Mouse (Mus musculus) cerebellum, adult 9-11 months (tissue): ENCODE measurements around the gene Pip5kl1.

Experiments used
- DNase-seq: peaks from one replicate; pipeline ENCODE4 v3.0.0; 2022

The Pip5kl1 gene

DNA sequence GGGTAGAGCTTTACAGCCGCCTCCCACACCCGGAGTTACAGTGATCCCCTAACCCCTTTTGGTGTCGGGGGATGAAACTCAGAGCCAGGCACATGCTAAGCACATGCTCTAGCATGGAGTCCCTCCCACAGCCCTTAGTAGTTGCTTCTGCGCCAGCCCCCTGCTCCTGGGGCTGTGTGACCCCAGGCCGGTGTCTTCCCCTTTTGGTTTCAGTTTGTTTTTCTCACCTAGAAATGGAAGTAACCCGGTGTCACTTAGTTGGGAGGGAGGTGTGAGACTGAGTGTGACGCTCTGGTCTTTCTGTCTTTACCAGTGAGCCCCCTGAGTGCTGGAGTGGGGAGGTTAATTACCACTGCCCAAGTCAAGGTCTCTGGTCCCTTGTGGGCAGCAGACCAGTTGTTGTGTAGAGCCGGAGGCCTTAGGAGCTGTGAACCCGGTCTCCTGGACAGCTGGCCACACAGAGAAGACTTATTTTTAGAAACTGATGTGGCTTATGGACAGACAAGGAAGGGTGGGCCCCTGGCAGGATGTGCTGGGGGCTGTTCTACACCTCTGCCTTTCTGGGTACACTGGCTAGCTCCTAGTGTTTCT is 13.2 kb downstream of the Pip5kl1 start:
- peak; percentile 68 for DNase-seq

DNA sequence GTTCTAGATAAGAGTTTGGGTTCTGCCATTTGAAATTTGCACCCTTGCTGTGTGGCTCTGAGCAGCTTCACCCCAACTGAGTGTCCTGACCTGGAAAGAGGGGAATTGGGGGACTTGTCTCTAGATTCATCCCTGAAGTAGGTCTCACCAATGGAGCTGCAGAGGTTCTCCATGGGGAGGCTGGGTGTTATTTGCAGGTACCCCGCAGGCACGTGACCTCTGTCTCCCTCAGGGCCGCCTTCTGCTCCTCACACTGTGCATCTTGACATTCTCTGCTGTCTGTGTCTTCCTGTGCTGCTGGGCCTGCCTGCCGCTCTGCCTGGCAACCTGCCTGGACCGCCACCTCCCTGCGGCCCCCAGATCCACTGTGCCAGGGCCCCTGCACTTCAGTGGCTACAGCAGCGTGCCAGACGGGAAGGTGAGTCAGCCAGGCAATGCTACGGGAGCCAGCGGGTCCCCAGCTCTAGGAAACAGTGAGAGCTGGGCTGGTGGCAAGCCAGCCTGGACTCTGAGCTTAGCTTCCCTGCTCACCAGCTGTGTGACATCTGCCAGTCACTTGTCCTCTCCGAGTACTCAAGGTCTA is 14.7 kb downstream of the Pip5kl1 start:
- DNase-seq, result peak; percentile 95

DNA sequence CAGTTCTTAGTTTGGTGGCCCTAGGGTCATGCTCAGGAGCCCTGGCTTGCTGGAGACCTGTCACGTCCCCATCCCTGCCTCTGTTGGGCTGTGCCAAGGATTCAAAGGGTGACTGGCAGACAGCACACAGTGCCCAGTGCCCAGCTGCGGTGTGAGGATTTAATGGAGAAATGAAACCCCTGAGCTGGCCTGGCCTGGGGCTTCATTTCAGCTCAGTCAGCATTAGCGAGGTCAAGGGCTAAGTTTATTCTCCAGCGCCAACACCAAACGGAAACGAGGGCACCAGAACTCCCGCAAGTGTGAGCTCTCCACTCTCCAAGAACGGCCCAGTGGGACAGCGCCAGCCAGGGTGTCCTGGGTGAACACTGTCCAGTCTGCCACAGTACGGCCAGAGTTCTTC is 15.6 kb downstream of the Pip5kl1 start:
- peak; percentile 66 for DNase-seq

DNA sequence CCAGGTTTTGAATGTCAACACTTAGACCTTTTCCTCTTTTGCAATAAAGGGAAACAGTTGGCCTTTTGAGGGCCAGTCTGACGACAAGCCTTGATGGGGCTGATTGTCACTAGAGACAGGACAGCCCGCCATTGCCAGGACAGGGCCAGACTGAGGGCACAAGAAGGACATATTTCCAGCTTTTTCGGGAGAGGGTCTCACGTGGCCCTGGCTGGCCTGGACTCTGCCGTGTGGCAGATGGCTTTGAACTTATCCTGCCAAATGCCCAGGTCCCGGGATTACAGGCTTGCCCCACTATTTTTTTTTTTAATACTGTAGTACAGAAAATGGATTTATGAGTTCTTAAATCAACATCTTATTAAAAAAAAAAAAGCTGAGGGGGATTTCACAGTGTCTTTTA is 16.7 kb downstream of the Pip5kl1 start:
- peak; percentile 72 for DNase-seq

DNA sequence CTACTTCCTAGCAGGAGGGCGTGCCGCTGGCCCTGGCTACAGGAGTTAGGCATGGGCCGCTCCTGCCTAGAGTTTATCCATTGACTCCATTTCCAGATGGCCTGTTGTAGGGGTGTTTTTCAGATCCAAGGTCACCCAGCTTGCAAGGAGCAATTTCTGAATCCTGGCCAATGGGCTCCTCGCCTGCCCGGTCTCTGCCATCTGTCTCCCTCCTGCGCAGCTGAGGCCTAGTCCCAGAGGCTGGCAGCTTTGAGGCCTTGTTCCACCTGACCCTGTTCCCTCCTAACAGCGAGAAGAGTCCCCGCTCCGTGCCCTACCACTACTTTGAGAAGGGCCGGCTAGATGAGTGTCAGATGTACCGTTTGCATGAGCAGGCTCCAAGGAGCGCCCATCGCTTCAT is 22.1 kb downstream of the Pip5kl1 start:
- peak; percentile 96 for DNase-seq

DNA sequence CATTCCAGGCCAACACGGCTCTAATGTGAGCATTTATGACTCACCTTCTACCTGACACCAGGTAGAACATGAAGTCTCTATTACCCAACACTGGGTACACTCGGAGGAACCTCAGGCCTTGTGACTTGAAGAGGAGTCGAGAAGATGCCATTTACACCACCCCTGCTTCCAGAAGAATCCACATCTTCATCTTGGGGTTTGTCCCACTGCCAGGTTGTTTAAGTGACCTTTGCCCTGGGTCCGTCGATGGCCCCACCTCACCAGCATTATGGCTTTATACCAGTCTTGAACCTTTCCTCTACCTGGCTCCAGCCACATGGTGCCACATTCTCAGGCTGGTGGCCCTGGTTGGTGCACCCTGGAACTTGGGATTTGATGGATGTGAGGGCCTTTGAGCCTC is 22.7 kb downstream of the Pip5kl1 start:
- DNase-seq, result peak; percentile 67

DNA sequence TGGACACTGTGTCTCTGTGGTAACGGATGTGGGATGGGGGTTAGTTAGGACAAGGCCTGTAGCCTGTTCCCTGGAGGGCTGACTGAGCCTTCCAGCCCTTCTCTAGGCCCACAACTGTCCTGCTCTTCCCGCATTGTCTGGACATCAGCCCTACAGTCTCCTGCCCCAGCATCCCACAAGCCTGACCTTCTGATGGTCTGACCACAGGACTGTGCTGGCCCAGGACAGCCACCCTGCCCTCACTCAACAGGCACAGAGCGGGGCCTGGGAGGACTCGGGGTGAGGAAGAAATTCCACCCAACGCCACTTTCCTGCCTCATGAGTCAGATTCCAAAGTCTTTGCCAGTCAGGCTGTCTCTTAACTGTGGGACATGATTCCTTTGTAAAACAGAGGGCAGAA is 23.1 kb downstream of the Pip5kl1 start:
- DNase-seq, result no peak

DNA sequence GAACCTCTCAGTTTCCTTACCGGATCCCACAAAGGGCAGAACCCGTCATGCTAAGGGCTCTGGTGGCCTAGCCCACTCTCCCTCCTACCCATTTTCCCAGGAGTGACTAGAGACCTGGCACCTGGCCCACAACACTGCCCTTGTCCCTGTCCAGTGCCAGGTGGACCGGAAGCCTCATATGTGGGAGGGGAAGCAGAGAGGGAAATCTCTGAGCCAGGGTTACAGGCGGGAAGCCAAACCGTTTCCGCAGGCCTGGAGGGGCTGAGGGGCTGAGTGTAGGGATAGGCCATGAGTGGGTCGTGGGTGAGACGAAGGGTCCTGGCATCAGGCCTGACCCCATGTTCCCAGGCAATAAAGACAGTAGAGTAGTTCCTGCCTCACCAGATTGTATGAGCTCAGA is 23.9 kb downstream of the Pip5kl1 start:
- peak; percentile 81 for DNase-seq

DNA sequence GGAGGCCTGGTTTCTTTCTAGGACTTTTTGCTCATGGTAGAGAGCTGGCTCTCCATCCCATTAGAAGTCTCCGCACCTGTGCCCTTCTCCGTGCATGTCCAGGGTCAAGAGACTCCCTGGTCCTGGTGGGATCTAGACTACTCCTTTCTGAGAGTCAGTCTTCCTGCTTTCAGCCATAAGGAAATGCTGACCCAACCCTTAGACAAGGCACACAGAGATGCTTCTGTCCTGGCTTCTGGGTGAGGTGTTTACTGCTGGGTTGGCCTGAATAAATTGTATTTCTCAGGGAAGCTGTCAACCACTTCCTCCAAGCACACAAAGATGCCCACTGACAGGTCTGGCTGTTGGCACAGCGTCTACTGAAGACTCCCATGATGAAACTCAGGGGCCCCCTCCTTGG is 24.8 kb downstream of the Pip5kl1 start, which contains the start of gene St6galnac6:
Gene St6galnac6, plus strand, starts transcription at position 301 of the 400 bp plus-strand sequence.
- DNase-seq, result no peak

DNA sequence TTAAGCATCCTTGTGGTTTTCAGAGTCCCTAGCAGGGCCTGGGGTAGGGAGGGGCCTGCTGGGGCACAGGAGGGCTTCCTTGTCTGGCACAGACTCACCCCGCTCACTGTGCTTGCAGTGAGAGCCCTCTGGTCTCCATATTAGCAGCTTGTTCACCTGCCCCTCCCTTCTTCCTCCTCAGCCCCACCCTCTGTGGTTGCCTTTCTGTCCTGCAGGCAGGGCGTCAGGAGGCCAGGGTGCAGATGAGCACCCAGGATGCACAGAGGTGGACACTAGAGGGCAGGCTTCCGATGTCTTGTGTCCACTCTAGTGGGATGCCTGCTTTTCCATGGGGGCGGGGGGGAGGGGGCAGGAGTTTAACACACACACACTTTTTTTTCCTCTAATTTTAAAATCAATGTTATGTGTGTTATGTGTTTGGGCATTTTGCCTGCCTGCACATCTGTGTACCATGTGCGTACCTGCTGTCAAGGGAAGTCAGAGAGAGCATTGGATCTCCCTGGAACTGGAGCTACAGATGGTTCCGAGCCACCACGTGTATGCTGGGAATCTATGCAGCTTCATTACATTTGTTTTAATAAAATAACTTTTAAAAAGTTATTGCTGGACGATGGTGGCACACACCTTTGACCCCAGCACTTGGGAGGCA is 26.9 kb downstream of the Pip5kl1 start:
- DNase-seq, result peak; percentile 78

DNA sequence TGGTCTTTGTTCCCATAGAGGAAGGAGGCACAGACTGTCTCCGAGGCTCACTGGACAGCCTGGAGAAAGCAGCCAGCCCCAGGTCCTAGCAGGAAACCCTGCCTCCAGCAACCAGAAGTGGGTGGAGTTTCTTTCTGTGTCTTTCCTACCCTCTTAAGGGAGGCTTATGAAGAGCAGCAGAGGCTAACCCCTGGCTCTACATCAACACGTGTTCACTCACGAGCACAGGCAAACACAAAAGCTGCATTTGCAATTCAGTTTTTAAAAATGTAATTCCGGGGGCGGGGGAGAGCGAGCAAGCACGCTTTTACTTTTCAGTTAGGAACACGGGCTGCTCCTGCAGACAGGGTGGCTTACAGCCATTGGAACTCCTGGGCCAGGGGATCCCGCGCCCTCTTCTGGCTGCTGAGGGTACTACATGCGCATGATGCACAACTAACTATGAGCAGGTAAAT is 28.0 kb downstream of the Pip5kl1 start:
- DNase-seq, result peak; percentile 89

DNA sequence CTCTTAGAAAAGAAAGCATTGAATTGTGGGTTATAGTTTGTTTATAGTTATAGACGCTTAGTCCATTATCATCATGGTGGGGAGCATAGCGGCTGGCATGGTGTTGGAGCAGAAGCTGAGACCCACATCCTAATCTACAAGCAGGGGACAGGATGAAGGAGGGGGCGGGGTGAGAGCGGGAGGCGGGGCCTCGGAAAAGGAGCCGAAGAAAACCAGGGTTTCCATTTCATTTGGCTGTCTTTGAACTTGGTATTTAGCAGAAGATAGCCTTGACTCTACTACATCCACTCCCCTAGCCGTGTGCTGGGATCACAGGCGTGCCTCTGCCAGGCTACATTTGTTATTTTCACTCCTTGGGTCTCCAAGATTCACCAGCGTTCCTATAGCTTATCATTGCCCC is 30.0 kb downstream of the Pip5kl1 start:
- DNase-seq, result no peak

DNA sequence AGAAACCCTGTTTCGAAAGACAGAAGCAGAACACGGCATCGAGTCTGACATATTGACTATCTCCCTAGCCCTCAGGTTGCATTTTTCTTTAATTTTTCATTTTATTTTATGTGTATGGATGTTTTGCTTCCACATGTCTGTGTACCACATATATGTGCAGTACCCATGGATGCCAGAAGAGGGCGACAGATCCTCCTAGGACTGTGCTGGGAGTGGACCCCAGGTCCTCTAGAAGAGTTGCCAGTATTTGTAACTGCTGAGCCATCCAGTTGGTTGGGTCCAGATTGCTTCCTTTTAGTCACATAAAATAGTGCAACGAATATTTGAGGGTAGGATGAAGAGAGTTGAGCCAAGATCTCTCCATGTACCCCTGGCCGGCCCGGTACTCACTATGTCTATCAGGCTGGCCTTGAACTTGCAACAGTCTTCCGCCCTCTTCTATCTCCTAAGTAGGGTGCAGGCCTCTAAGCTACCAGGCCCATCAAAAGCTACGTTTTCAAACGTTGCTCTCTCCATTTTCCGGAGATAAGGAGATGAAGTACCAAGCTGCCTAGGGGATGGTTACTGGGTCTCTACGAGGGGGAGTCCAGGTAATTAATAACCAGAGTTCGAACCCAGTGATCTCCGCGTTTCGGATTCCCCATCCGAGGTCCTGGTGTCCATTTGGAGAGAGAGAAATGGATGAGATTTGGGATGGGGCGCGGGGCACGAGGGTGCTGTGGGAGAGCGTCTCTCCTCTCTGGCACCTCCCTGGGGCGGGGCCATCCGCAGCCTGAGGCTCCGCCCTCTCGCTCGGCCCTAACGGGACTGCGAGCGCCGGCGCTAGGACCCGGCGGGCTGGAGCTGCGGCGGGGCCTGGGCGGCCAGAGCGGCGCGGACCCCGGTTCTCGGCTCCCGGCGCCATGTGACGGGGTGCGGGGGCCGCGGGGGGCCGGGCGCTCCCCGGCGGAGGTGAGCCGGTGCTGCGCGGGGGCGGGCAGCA is 31.9 kb downstream of the Pip5kl1 start:
- peak; percentile 91 for DNase-seq

DNA sequence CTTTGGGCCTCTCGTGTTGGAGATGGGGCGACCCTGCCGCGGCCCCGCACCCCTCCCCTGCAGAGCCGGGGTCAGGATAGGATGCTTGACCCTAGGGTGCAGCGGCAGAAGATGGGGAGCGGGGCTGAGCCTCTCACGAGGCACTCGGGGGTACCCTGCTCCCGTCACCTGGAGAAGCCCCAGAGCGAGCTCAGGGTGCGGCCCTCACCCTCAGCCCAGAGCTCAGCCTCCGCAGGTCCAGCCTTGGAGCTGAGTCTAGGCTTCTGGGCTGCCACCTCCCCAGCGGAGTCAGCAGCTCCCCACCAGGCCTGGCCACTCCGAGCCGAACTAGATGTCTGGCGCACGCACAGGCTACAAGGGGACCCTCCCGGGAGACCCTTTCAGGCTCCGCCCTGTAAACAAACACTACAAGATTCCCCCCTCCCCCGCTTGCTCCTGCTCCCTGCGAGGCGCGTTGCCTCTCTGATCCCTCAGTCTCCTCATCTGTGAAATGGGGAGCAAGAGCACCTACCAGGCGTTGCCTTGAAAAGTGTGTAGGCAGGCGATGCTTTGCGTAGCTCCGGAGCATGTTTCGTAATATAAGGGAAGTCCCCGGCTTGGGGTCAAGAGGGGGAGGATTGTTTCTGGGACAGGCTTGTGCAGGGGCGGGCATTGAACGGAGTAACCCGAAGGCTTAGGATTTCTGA is 32.8 kb downstream of the Pip5kl1 start:
- peak; percentile 78 for DNase-seq

DNA sequence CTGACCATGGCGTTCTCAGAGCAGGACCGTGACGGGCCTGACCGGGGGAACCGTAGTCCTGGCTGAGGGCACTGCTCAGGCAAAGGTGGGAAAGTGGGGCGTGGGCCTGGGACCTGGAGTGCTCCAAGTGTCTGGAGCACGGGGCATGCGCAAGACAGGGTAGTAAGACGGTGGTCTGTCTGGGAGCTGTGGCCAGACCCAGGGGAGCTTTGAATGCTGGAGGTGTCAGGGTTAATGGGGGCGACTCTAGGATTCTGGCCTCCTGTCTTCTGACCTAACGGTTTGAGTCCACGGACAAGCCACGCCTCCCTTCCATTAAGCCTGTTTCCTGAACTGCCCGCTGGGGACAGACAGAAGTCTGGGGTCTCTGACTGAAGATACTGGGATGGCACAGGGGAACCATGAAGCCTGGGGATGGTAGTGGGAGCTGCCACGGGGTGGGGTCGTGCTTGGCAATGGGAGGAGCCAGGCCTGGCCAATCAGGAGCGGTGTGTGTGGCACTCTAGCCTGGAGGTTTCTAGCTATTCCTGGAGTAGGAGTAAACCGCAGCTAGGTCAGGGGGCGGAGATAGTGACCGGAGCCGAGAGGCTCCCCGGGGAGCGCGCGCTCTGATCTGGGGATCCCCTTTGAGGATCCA is 33.7 kb downstream of the Pip5kl1 start:
- DNase-seq, result peak; percentile 85

DNA sequence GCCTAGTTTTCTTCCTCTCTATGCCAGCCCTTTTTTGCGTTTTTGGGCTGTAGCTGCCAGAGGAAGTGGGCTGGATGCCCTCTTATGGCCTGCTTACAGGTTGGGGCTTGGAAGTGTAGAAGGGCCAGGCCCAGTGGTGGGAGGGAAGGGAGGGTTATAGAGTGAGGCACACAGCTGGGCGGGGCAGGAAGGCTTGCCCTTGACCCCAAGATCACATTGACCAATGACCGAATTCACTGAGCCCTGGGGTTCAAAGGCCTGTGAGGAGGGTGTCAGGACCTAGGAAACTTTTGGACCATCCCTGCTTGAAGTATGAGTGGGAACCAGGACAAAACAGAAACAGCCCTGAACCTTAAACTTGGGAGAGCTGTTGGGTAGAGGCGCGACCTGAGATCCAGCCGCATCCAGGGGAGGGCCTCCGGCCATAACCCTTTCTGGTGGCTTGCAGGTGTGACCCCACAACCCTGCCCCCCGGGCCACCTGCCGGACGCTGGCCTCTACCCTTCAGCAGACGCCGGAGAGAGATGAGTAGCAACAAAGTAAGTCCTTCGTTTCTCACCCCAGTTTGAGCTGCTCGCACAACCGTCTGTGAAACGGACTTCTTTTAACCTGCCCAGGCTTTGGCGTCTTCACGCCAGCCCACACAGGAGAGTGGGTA is 34.3 kb downstream of the Pip5kl1 start:
- DNase-seq, result peak; percentile 58

DNA sequence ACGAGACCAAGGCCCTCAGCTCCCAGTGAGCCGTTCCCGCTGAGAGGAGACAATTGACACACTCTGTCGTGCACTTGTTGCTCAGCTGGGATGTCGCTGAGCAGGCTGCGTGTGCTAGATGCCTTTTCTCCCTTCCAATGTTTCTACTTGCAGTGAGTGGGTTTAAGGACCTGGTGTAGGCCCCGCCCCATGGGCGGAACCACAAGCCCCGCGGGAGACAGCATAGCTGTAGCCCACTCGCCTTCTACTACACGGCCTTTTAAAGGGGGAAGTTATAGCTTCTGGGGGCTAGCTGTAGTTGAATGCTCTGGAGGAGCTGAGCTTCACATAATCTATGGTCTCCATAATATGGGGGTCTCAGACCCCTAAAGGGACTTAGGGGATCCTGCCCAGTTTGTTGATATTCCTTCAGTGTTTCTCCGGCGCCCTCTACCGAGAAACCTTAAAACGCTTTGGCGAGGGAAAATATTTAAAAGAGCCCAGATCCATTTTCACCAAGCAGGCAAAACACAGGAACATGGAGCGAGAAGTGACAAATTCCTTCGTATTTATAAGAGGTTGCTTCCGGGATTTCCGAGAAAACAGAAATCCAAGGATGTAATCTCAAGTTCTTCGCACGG is 36.1 kb downstream of the Pip5kl1 start:
- DNase-seq, result no peak

DNA sequence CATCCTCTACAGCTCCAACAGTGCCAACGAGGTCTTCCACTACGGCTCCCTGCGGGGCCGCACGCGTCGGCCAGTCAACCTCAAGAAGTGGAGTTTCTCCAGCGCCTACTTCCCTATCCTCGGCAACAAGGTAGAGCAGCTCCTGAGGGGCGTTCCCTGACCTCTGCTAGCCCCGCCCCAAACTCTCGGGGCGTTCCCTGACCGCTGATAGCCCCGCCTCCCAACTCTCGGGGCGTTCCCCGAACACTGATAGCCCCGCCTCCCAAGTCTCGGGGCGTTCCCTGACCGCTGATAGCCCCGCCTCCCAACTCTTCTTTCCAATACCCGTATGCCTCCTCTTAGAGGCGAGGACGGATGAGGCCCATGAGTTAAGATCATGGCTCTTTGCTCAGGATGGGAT is 37.7 kb downstream of the Pip5kl1 start:
- DNase-seq, result no peak

DNA sequence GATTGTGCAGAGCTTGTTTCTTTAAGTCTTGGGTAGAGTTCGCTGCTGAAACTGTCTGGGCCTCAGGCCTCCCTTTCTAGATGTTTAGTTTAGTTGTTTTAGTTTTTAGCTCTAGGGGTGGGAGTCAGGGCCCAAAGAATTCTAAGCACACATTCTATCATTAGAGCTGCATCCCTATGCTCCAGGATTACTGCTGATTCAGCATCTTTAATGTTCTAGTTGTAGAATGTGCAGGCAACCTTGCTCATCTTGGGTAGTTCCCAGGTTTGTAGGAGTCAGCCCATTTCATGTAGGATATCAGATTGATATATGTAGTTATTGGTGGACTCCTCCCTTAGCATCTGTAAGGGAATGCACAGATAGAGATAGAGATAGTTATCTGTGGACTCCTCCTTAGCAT is 42.5 kb downstream of the Pip5kl1 start:
- no peak for DNase-seq

DNA sequence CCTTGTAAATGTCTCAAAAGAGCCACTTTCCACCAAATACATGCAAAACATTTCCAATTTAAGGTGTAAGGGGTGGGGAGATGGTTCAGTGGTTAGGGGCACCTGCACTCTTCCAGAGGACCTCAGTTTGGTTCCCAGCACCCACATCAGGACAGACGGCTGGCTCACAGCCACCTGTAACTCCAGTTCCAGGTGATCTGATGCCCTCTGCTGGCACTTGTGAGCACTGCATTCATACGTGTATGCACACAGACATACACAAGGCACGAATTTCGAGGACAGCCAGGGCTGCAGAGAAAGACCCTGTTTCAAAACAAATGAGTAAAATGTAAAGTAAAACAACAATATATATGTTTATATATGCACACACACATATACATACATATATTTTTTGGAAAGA is 43.0 kb downstream of the Pip5kl1 start:
- no peak for DNase-seq

DNA sequence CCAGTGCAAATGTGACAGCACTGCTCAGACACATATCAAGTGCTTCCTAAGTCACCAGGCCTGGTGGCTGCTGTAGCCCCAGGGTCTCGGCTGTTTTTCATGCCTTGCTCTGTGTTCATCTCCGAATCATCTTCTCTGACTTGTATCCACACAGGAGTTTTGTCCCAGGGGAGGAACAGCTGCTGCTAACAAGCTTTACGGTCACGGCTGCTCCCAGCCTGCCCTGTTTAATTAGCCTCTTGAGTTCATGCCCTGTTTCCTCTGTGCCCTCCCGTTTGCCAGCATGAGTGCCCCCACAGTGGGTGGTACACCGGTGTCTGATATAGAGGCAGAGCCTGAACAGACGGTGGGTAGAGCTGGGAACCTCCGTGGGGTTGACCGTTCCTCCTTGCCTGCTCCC is 43.5 kb downstream of the Pip5kl1 start:
- DNase-seq, result no peak
